Mouse (Mus musculus) embryonic fibroblast, embryonic 13.5 days (primary cell): Measurements from ENCODE around the gene Irak3.

ENCODE experiments used
- CTCF ChIP-seq: IDR thresholded peaks from 2 replicates; pipeline ENCODE4 v1.5.1; 2011; ENCODE audit warnings: mild to moderate bottlenecking, control low read depth, low read length, moderate library complexity, borderline replicate concordance; ENCODE audit not compliant: insufficient read depth
- POLR2A ChIP-seq: IDR thresholded peaks from 2 replicates; pipeline ENCODE4 v1.6.1; 2011; ENCODE audit warnings: low read depth, mild to moderate bottlenecking, control low read depth, low read length, moderate library complexity

DNA sequence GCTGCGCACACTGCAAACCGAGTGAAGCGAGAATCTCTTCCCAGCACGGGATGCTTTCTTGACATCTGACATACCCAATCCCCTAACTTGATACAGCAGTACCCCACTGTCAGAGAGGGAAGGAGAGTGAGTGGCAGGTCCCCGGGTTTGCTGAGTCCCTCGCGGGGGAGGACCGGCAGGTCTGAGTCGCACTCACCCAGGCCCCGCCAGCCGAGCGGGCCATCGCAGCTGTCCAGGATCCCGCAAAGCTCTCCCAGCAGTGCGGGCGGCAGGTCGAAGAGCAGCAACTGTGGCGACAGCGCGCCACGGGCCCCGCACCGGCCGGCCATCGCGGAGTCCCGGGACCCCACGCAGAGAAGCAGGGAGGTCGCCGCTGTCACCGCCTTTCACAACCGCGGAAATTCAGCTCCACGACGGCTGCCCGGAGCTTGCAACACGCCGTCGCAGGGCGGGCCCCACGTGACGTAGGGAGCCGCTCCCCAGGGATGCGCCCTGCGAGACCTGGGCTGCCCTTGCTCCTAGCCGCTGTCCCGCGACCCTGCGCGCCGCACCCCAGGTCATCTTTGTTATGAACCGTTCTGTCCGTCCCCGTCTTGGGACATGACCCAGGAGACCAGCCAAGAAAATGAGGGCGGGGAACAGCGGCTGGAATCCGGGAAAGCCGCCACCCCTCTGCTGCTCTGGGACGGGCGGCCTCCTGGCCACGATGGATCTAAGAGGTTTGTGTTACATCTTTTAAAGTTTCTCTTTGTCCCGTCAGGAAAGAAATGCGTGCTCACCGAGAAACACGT is 604 bp downstream of the Irak3 start, which contains the start of gene Tmbim4:
- TF ChIP-seq POLR2A (peak; percentile 61), CTCF (no peak)
